Mouse (Mus musculus): ENCODE measurements around the gene Hexa.

DNA sequence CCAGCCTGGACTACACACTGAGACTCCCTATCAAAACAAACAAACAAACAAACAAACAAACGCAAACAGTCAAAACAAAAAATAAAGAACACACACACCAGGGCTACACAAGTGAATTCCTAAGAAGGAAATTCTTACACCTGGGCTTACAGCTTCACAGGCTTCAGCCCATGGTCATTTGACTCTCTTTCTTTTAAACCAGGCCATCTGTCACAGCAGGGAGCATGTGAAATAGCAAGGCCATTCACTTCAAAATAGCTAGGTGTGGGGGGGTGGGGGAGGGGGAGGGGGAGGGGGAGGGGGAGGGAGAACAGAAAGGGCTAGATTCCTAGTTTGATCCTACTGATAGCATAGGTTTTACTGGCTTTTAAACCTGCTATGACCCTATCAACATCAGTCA is 31.2 kb upstream of the Hexa start:
- TF ChIP-seq CTCF (IDR thresholded peaks at IDR 0.05; ENCODE audit: low read depth) (no peak), EP300 (IDR thresholded peaks at IDR 0.05; ENCODE audit: low read depth) (no peak)
